Mouse (Mus musculus) midbrain, embryonic 11.5 days (tissue): ENCODE data around the gene Rbm15b. TPM values are rescaled to one million over a fixed set of nuclear protein-coding genes. Genes with fewer than 3 reads are reported as not detected.

Experiments
- ATAC-seq: fragments of 200-750 bp; cut with Nextera tagmentation; 2 replicates; pipeline ENCODE4 v1.8.0; 2017; ENCODE audit warnings: moderate TSS enrichment, moderate library complexity; ENCODE audit not compliant: low FRiP score
- DNase-seq: peaks from one replicate; pipeline ENCODE4 v3.0.0; 2015; ENCODE audit warnings: low spot score; ENCODE audit errors: missing footprints
- H3K27ac ChIP-seq: fragments of 300-500 bp; sonication (generic); 2 replicates; pipeline ENCODE4 v1.5.1; 2014; ENCODE audit warnings: low read depth, low read length
- H3K27me3 ChIP-seq: fragments of 300-500 bp; sonication (generic); 2 replicates; pipeline ENCODE4 v1.6.1; 2014; ENCODE audit warnings: mild to moderate bottlenecking, low read length, moderate library complexity, mixed read lengths; ENCODE audit not compliant: control insufficient read depth, insufficient read depth
- H3K36me3 ChIP-seq: fragments of 300-500 bp; sonication (generic); 2 replicates; pipeline ENCODE4 v1.6.1; 2014; ENCODE audit warnings: mild to moderate bottlenecking, low read length, moderate library complexity, mixed read lengths; ENCODE audit not compliant: control insufficient read depth, insufficient read depth
- H3K4me1 ChIP-seq: fragments of 300-500 bp; sonication (generic); 2 replicates; pipeline ENCODE4 v1.6.1; 2014; ENCODE audit warnings: low read length; ENCODE audit not compliant: control insufficient read depth, insufficient read depth
- H3K4me2 ChIP-seq: fragments of 300-500 bp; sonication (generic); 2 replicates; pipeline ENCODE4 v1.6.1; 2014; ENCODE audit warnings: mild to moderate bottlenecking, moderate library complexity
- H3K4me3 ChIP-seq: fragments of 300-500 bp; sonication (generic); 2 replicates; pipeline ENCODE4 v1.5.1; 2014; ENCODE audit warnings: low read depth, low read length
- H3K9ac ChIP-seq: fragments of 300-500 bp; sonication (generic); 2 replicates; pipeline ENCODE4 v1.6.1; 2014; ENCODE audit warnings: low read length
- H3K9me3 ChIP-seq: fragments of 300-500 bp; sonication (generic); 2 replicates; pipeline ENCODE4 v1.6.1; 2016; ENCODE audit warnings: low read length; ENCODE audit not compliant: control insufficient read depth
- WGBS: fragments of 180-500 bp; shearing (Covaris S2); extraction: QIAGEN DNeasy Blood & Tissue Kit; methylation state at CpG from one replicate; pipeline ENCODE4 v1.1.7; 2014; 5-methylcytosine and 5-hydroxymethylcytosine counted together
- polyA plus RNA-seq: library from polyadenylated mRNA; unstranded; fragments of >200 nt; fragmentation: Nextera tagmentation; extraction: Ambion mirVana; gene quantifications from 2 replicates; pipeline ENCODE4 v1.2.1, GENCODE M21; 2014

Rbm15b gene
- polyA plus RNA-seq, 1 experiment from 2014 or later = 26.8 TPM

DNA sequence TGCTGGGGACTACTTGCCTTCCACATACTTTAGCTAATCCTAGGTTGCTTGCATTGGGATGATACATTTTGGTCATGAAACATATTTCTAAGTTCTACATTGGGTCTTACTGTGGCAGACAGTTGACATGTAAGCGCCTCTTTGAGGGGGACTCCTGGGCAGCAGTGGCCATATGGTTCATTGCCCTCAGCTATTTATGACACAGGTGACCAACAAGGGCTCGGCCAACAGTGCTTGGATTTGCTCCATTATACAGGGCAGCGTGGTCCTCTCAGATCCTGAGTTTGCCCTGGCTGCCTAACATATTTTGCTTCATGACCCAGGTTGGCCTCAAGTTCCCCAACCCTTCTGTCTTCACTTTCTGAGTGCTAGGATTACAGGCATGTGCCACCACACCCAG, 10.6 kb downstream of the Rbm15b start:
- Histone ChIP-seq H3K9ac (no peak overlapping the region), H3K27ac (no peak overlapping the region), H3K4me1 (peaks cover 3% of the 10 kb centered on the region; the same call in 1 of the 2 replicates), H3K36me3 (peaks cover 12% of the 10 kb centered on the region), H3K4me3 (no peak overlapping the region), H3K9me3 (no peaks in the 10 kb centered on the region), H3K4me2 (no peak overlapping the region), H3K27me3 (no peaks in the 10 kb centered on the region)
- WGBS = 94% methylated on average over 3 of the region's 3 CpGs
- DNase-seq = peak; percentile 71
- no peak for ATAC-seq

DNA sequence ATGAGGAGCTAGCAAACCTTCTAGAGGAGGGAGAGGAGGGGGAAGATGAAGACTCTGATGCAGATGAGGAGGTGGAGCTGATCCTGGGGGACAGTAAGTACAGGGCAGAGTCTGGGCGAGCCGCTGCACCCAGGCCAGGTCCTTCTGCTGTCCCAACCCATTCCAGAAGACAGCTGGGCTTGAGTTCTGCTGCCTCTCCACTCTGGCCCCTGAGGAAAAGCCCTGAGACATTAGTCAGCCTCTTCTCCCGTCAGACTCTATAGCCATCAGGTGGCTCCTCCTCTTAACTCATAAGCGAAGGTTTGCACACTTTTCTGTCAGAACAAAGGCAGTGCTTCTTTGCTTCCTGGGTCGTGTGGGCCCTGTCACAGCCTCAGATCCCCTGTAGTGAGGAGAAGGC, 13.0 kb downstream of the Rbm15b start:
- no peak for ATAC-seq
- H3K4me1 ChIP-seq = no peaks in the 10 kb centered on the region
- no peak for DNase-seq
- WGBS = 84% methylated on average over 5 of the region's 5 CpGs
- no peaks in the 10 kb centered on the region for H3K9me3 ChIP-seq
- no peaks in the 10 kb centered on the region for H3K27me3 ChIP-seq
- no peak overlapping the region for H3K4me3 ChIP-seq
- H3K4me2 ChIP-seq = no peak overlapping the region
- H3K36me3 ChIP-seq = peaks cover 9% of the 10 kb centered on the region; the same call in 1 of the 2 replicates
- H3K9ac ChIP-seq = no peak overlapping the region
- H3K27ac ChIP-seq = no peak overlapping the region

DNA sequence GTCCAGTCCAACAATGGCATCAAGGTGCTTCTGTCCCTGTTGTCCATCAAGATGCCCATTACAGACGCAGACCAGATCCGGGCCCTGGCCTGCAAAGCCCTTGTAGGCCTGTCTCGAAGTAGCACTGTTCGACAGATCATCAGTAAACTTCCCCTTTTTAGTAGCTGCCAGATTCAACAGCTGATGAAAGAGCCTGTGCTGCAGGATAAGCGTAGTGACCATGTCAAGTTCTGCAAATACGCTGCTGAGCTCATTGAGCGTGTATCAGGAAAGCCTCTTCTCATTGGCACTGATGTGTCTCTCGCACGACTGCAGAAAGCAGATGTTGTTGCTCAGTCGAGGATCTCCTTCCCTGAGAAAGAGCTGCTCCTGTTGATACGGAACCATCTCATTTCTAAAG, 29.2 kb downstream of the Rbm15b start:
- no peak overlapping the region for H3K4me3 ChIP-seq
- H3K27me3 ChIP-seq = no peaks in the 10 kb centered on the region
- 92% methylated on average over 11 of the region's 11 CpGs for WGBS
- ATAC-seq (no peak), DNase-seq (no peak)
- H3K9me3 ChIP-seq = no peaks in the 10 kb centered on the region
- H3K36me3 ChIP-seq = peaks cover 16% of the 10 kb centered on the region
- H3K4me2 ChIP-seq = no peak overlapping the region
- H3K4me1 ChIP-seq = no peaks in the 10 kb centered on the region
- no peak overlapping the region for H3K9ac ChIP-seq
- no peak overlapping the region for H3K27ac ChIP-seq

DNA sequence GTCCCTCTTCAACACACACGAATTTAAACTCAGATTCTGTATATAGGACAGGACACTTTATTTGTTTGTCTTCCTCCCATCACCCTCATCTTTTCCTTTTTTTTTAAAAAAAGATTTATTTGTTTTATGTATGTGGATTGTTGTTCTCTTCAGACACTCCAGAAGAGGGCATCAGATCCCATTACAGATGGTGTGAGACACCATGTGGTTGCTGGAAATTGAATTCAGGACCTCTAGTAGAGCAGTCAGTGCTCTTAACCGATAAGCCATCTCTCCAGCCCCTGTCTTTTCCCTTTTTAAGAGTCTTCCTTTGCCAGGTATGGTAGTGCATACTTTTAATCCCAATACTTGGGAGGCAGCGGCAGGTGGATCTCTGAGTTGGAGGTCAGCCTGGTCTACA, 30.6 kb downstream of the Rbm15b start:
- H3K9me3 ChIP-seq = no peaks in the 10 kb centered on the region
- no peak overlapping the region for H3K9ac ChIP-seq
- DNase-seq (no peak), ATAC-seq (no peak)
- H3K27me3 ChIP-seq = no peaks in the 10 kb centered on the region
- H3K4me2 ChIP-seq = no peak overlapping the region
- 85% methylated on average over 3 of the region's 3 CpGs for WGBS
- peaks cover 20% of the 10 kb centered on the region for H3K36me3 ChIP-seq
- H3K4me3 ChIP-seq = no peak overlapping the region
- H3K27ac ChIP-seq = no peak overlapping the region
- no peaks in the 10 kb centered on the region for H3K4me1 ChIP-seq

DNA sequence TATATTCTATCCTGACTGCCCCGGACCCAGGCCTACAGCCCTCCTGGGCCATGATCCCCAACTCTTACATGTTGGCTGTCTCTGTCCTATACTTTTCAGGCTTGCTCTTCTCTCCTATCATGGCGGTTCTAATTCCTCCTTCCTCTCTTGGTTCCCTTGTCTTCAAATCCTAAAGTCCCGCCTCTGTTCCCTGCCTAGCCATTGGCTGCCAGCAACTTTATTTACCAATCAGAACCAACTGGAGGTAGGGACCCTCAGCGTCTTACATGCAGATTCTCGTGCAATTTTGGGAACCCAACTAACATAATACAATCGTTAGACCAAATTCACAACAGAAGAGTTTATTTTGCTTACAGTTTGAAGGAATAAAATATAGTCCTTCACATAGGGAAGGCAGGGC, 44.4 kb downstream of the Rbm15b start:
- no peak overlapping the region for H3K4me2 ChIP-seq
- no peaks in the 10 kb centered on the region for H3K9me3 ChIP-seq
- no peak for DNase-seq
- H3K4me1 ChIP-seq = no peaks in the 10 kb centered on the region
- ATAC-seq = no peak
- H3K9ac ChIP-seq = no peak overlapping the region
- peaks cover 20% of the 10 kb centered on the region for H3K36me3 ChIP-seq
- 93% methylated on average over 6 of the region's 6 CpGs for WGBS
- H3K27me3 ChIP-seq = no peaks in the 10 kb centered on the region
- no peak overlapping the region for H3K4me3 ChIP-seq
- no peak overlapping the region for H3K27ac ChIP-seq

DNA sequence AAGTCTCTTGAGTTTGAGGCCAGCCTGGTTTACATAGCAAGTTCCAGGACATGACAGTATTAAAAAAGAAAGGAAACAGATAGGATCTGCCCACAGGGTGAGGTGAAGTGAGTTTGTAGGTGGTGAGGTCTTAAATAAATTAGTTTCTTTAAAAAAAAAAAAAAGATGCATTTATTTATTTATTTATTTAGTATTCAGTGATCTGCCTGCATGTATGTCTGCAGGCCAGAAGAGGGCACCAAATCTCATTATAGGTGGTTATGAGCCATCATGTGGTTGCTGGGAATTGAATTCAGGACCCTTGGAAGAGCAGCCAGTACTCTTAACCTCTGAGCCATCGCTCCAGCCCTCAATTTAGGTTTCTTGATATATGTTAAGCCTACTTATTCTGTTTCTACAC, 46.7 kb downstream of the Rbm15b start:
- ATAC-seq (no peak), DNase-seq (no peak)
- Histone ChIP-seq H3K9me3 (no peaks in the 10 kb centered on the region), H3K9ac (no peak overlapping the region), H3K4me1 (no peaks in the 10 kb centered on the region), H3K36me3 (peaks cover 18% of the 10 kb centered on the region), H3K4me2 (no peak overlapping the region), H3K4me3 (no peak overlapping the region), H3K27me3 (no peaks in the 10 kb centered on the region), H3K27ac (no peak overlapping the region)
- 100% methylated on average over 1 of the region's 1 CpGs for WGBS

Other genes with a start within 250 kb of the Rbm15b start
- gene Grm2, start 231.3 kb downstream of the Rbm15b start, polyA plus RNA-seq = 15.5 and 16.4 TPM in 2 replicates
- 24.6 and 27.1 TPM in 2 replicates for gene Tex264, start 201.5 kb downstream of the Rbm15b start, polyA plus RNA-seq
- gene Rad54l2, start 98.2 kb downstream of the Rbm15b start, polyA plus RNA-seq = 5.5 and 6.1 TPM in 2 replicates
- 28.6 and 37.7 TPM in 2 replicates for gene Dcaf1, start 65.6 kb downstream of the Rbm15b start, polyA plus RNA-seq
- gene Manf, start 4.6 kb upstream of the Rbm15b start, polyA plus RNA-seq = 278 and 281 TPM in 2 replicates